Mouse (Mus musculus) ZHBTc4 (cell line): Measurements from ENCODE around the gene Pigl.

Experiments used
- DNase-seq: peaks from one replicate; pipeline ENCODE4 v3.0.0-alpha.2; 2011; ENCODE audit warnings: low read depth, low spot score

The Pigl gene

GRCm38 (mm10) chr11:62513311-62513710, 55.1 kb downstream of the Pigl start:
- peak; percentile 82 for DNase-seq

GRCm38 (mm10) chr11:62518991-62519390, 60.7 kb downstream of the Pigl start:
- DNase-seq: peak; percentile 66

GRCm38 (mm10) chr11:62522283-62522682, 64.0 kb downstream of the Pigl start:
- DNase-seq: no peak

GRCm38 (mm10) chr11:62537089-62537488, 78.8 kb downstream of the Pigl start:
- no peak for DNase-seq

DNA sequence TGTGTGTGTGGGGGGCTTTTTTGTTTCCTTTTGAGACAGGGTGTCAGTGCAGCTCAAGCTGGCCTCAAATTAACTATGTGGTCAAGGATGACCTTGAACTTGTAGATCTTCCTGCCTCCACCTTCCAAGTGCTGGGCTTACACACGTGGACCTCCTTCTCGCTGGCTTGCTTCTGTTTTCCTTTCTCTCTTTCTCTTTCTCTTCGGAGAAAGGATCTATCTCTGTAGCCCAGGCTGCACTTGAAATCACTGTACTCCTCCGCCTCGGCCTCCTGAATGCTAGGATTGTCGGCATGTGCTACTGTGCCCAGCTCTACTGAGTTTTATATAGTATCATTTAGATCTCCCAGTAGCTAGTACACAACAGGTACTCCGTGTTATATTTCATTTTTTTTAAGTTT, 79.3 kb downstream of the Pigl start:
- DNase-seq: peak; percentile 26

DNA sequence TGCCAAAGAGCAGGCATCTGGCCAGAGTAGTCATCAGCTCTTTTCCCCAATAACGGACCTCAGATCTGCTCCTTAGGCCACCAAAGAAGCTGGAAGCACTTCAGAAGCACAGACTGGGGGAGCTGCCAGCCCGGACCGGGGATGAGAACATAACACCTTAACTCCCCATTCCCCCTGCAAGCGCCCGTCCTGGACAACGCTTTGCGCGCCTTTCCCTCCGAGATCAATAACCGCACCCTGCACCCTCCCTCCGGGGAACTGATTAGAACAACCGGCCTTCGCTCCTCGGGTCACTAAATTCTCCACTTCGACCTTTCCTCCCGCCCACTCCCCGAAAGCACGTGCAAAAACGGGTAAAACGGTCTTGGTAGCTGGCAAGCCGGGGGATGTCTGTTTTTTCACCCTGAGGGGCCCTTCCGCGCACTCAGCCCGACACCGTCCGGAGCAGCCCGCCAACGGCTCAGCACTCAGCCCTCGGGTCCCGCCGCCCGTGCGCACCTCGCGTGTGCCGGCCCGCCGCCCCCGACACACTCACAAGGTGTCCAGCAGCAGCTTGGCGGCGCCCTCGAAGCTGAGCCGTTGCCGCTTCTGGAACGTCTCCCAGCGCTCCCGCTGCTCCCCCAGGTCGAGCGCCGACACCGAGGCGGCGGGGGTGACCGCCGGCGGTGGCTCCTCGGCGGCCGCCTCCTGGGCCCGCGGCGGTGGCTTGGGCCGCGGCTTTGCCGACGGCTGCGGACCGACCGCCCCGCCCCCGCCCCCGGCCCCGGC, 80.2 kb downstream of the Pigl start:
- peak; percentile 70 for DNase-seq

GRCm38 (mm10) chr11:62539089-62539890, 81.0 kb downstream of the Pigl start, which contains the start of gene Cenpv:
Gene Cenpv, minus strand, starts transcription at chr11:62539261.
- peak; percentile 90 for DNase-seq

DNA sequence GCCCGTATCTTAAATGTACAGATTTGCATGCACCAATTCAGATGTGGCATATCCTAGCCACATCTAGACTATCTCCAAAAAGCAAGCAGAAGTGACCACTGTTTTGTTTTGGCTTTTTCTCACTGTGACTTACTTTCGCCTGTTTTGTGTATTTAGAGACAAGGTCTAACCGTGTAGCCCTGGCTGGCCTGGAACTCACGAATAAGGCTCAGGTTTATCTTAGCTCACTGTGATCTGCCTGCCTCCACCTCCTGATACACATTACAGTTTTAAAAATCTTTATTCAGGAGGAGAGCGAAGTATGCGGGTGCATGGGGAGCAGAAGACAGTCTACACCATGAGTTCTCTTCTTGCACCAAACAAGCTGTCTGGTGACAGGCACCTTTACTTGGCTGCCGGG, 81.9 kb downstream of the Pigl start:
- no peak for DNase-seq

GRCm38 (mm10) chr11:62540969-62541368, 82.7 kb downstream of the Pigl start:
- DNase-seq: no peak

DNA sequence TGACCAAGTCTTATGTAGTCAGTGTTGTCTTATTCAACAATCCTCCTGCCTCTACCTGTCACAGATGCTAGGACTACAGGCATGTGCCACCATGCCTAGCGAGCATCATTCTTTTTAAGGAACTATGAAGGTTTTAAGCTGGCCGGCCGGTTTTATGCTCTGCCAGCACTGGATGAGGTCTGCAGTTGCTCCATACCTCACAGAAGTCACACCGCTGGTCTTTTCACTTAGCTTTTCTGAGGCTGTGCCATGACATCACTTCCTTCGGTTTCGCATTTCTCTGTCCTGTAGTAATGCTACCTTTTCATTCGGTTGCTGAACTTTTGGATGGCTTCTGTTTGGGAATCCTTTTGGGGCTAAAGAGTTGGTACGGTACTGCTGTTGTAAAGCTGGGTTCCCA, 83.3 kb downstream of the Pigl start:
- no peak for DNase-seq

- peak; percentile 52 for DNase-seq
Measured at GRCm38 (mm10) chr11:62543991-62544390, 85.7 kb downstream of the Pigl start.

DNA sequence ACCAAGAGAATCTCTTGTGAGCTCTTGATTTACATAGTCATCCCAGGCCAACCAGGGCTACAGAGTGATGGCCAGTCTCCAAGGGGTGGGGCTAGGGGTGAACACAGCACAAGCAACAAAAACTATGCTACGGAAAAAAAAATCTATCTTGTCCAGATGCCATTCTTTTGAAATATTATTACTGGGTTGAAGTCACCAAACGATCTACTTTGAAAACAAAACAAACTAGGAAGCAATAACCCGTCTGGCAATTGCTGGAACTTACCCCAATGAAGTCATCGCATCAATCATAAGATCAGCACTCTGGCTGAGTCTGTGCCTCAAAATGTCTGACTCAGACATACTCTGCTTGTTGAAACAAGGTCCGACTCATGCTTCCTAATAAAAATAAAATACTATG, 91.5 kb downstream of the Pigl start:
- DNase-seq: peak; percentile 71

DNA sequence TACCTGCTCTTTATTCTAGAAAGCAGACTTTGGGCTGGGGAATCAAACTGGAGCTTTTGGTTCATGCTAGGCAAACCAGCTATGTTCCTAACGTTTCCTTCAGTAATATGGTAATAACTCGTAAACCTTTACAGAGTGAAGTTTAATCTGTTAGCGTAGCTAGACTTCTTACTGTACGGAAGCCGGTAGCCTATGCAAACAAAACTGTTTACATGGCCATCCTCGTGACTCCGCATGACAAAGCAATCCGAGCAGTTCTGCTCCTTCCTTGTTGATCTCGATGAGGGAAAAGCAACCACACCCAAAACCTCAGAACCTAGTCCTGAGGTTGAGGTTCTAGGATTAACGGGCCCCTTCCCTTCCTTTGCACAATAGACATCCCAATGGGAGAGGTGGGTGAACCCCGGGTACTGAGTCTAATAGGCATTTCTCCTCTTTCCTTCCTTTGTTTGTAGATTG, 92.0 kb downstream of the Pigl start:
- DNase-seq: peak; percentile 91

- DNase-seq: peak; percentile 100
Measured at GRCm38 (mm10) chr11:62550727-62551225, 92.5 kb downstream of the Pigl start, which contains the start of gene Ubb. Gene Ubb, plus strand, starts transcription at chr11:62551171.

DNA sequence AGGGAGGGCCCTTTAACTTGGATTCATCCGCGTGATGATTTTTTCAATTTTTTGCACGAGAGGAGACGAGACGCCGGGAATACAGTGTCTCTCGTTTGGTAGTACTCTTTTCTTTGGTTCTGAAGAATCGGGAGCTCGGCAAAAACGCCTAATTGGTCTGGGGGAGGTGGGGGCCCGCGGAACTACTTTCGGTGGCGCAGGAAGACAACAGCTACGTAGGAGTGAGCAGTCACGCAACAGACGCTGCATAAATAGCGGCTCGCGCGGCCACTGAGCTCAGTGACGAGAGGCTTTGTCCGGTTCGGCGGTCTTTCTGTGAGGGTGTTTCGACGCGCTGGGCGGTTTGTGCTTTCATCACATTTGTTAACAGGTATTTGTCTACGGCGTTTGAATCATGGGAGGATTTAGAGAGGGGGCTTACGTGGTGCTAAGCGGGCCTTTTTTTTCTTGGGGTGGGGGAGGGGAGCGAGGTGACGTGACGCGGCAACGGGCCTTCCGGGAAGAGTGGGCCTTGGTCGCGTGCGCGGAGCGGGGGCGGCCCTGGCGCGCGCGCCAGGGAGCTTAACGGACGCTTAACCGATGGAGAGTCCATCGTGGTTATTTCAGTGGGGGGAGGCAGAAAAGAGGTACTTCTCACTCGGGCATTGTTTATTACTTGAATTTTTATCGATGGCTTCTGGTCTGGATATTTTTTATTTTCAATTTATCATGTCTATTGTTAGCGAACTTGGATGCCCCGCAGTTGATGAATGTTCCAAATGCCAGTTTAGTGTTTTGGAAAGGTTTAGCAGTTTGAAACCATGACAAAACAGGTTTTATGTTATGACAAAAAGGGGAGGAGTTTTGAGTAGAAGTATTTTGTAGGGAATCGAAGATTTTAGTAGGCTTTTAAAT, 93.2 kb downstream of the Pigl start:
- DNase-seq: peak; percentile 92

DNA sequence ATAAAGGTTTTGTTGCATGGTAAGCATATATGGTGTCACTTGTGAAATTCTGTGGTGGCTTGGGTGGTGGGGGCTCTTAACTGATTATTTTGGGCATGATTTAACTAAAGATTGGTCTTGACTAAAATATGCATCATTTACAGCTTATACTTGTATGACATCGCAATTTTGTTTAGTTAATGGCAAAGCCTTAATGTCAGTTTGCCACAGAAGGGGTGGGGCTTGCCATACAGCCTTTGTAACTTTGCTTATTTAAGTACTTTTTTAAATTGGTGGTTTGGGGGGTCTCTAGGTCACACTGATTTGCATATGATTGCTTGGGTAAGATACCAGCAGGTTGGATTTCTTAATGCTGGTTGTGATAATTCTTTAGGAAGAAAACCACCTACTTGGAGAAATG, 94.9 kb downstream of the Pigl start:
- DNase-seq: peak; percentile 36

DNA sequence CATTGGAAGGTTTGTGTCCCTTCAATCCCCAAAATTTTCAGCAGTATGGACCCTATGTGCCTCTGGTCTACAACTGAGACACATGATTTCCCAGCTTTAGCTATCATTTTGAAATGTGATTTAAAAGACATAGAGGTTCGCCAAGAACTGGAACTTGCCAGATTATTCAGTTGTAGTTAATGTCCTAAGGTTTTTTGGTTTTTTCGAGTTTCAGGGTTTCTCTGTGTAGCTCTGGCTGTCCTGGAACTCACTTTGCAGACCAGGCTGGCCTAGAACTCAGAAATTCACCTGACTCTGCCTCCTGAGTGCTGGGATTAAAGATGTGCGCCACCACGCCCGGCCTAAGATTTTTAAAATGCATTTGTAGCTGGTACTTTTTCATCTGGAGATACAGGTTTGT, 95.4 kb downstream of the Pigl start:
- no peak for DNase-seq

DNA sequence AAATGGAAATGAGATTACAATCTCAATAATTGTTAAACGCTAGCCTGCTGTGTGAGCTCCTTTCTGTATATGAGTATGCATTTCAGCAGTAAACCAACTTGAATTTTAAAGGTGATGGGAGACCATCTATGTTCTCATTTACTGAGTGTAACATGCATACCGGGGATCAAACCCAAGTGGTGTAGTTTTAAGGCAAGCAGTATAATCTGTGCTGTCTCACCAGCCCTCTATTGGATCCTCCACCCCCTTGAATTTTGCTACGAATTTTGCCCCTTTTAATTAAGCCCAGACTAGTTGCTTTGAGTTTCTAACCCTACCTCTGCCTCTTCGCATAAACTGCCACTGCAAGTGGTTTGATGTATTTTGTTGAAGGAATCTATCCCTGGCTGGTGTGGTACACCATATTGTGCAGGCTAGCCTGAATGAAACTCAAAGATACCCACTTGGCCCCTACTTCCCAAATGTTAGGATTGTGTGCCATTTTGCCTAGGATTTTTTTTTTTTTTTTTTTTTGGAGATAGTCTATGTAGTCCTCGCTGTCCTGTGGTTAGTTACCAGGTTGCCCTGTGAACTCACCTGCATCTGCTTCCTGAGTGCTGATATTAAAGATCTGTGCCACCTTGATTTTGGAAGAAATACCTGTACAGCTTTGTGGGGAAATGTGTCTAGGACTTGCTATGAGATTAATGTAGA, 96.0 kb downstream of the Pigl start:
- peak; percentile 36 for DNase-seq

DNA sequence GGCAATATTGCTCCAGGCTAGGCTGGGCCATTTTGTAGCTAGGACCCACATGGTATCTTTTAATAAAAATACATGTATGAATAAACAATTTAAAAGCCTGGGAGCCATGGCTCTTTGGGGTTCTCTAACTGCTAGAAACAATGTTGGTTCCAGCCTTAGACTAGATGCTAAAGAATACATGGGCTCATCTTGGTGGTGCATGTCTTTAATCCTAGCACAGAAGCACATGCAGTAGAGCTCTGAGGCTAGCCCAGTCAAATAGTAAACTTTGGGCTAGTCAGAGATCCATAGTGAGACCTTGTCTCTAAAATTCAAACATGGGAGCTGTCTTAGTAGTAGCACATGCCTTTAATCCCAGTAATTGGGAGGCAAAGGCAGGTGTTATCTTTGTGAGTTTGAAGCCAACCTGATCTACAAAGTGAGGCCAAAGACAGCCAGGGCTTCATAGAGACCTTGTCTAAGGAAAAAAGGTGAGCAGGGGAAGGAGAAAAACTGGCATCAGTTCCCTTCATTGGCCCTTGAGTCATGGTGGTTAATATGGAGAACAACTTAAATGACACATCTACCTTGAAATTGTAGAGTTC, 96.8 kb downstream of the Pigl start:
- DNase-seq: peak; percentile 32

- DNase-seq: no peak
Measured at GRCm38 (mm10) chr11:62555896-62556412, 97.7 kb downstream of the Pigl start.
